Mouse (Mus musculus) macrophage (primary cell): Measurements from ENCODE around the gene Lpp. TPM values are rescaled to one million over a fixed set of nuclear protein-coding genes. Genes with fewer than 3 reads are reported as not detected.

Experiments
- H3K27ac ChIP-seq: fragments of 350-480 bp; formaldehyde crosslinking; 2 replicates; pipeline ENCODE4 v1.9.0; 2021
- H3K36me3 ChIP-seq: fragments of 350-480 bp; formaldehyde crosslinking; 2 replicates; pipeline ENCODE4 v1.9.0; 2021; ENCODE audit errors: inconsistent target
- H3K4me3 ChIP-seq: fragments of 350-480 bp; formaldehyde crosslinking; 2 replicates; pipeline ENCODE4 v1.9.0; 2021; ENCODE audit errors: inconsistent target
- H3K79me2 ChIP-seq: fragments of 350-480 bp; formaldehyde crosslinking; 2 replicates; pipeline ENCODE4 v1.9.0; 2021; ENCODE audit errors: inconsistent target
- WGBS: methylation state at CpG from one replicate; pipeline ENCODE4 v1.1.7; 2026; ENCODE audit warnings: inconsistent platforms; ENCODE audit not compliant: missing documents; 5-methylcytosine and 5-hydroxymethylcytosine counted together
- polyA plus RNA-seq: library from polyadenylated mRNA; stranded (reverse); fragments of 250-400 nt; gene quantifications from 3 replicates; pipeline ENCODE4 v1.2.4, GENCODE M21; 2018; ENCODE audit warnings: inconsistent platforms

Lpp gene
- polyA plus RNA-seq, 1 experiment from 2014 or later, result 15.6 TPM

GRCm38 (mm10) chr16:24622226-24623194 lies 229.2 kb downstream of the Lpp start:
- H3K27ac ChIP-seq, result no peak overlapping the region
- no peaks in the 10 kb centered on the region; the same call in 1 of the 2 replicates for H3K79me2 ChIP-seq
- H3K36me3 ChIP-seq, result no peaks in the 10 kb centered on the region
- H3K4me3 ChIP-seq, result no peak overlapping the region
- WGBS, result 98% methylated on average over 3 of the region's 3 CpGs

- Histone ChIP-seq H3K4me3 (no peak overlapping the region; the same call in 1 of the 2 replicates), H3K27ac (peak overlapping the region; percentile 95), H3K79me2 (no peaks in the 10 kb centered on the region; the same call in 1 of the 2 replicates), H3K36me3 (no peaks in the 10 kb centered on the region)
- WGBS, result 23% methylated on average over 5 of the region's 5 CpGs
Observed at GRCm38 (mm10) chr16:24624335-24624734, 231.0 kb downstream of the Lpp start.

GRCm38 (mm10) chr16:24625576-24625975 lies 232.3 kb downstream of the Lpp start:
- Histone ChIP-seq H3K27ac (peak overlapping the region; percentile 95), H3K4me3 (no peak overlapping the region), H3K36me3 (no peaks in the 10 kb centered on the region), H3K79me2 (no peaks in the 10 kb centered on the region; the same call in 1 of the 2 replicates)
- 0% methylated on average over 5 of the region's 5 CpGs for WGBS

GRCm38 (mm10) chr16:24628779-24629178 lies 235.5 kb downstream of the Lpp start:
- Histone ChIP-seq H3K27ac (peak overlapping the region; percentile 95), H3K4me3 (no peak overlapping the region), H3K36me3 (no peaks in the 10 kb centered on the region), H3K79me2 (no peaks in the 10 kb centered on the region; the same call in 1 of the 2 replicates)
- 92% methylated on average over 1 of the region's 1 CpGs for WGBS

- Histone ChIP-seq H3K4me3 (no peak overlapping the region), H3K36me3 (no peaks in the 10 kb centered on the region), H3K27ac (peak overlapping the region; percentile 95), H3K79me2 (no peaks in the 10 kb centered on the region; the same call in 1 of the 2 replicates)
- WGBS, result 23% methylated on average over 11 of the region's 12 CpGs
Observed at GRCm38 (mm10) chr16:24629218-24630172, 236.2 kb downstream of the Lpp start.

- Histone ChIP-seq H3K4me3 (no peak overlapping the region), H3K27ac (no peak overlapping the region), H3K79me2 (no peaks in the 10 kb centered on the region), H3K36me3 (no peaks in the 10 kb centered on the region)
- 96% methylated on average over 7 of the region's 7 CpGs for WGBS
Observed at GRCm38 (mm10) chr16:24635381-24635919, 242.1 kb downstream of the Lpp start.

GRCm38 (mm10) chr16:24636894-24637293 lies 243.6 kb downstream of the Lpp start:
- H3K4me3 ChIP-seq, result no peak overlapping the region
- peak overlapping the region; percentile 66 for H3K27ac ChIP-seq
- H3K36me3 ChIP-seq, result no peaks in the 10 kb centered on the region
- no peaks in the 10 kb centered on the region for H3K79me2 ChIP-seq
- 97% methylated on average over 2 of the region's 2 CpGs for WGBS

GRCm38 (mm10) chr16:24641003-24641797 lies 247.9 kb downstream of the Lpp start:
- 84% methylated on average over 9 of the region's 9 CpGs for WGBS
- Histone ChIP-seq H3K79me2 (no peaks in the 10 kb centered on the region), H3K27ac (no peak overlapping the region), H3K36me3 (no peaks in the 10 kb centered on the region), H3K4me3 (no peak overlapping the region)

GRCm38 (mm10) chr16:24643024-24643635 lies 249.8 kb downstream of the Lpp start:
- Histone ChIP-seq H3K4me3 (no peak overlapping the region), H3K36me3 (no peaks in the 10 kb centered on the region), H3K79me2 (no peaks in the 10 kb centered on the region), H3K27ac (no peak overlapping the region)
- 63% methylated on average over 4 of the region's 4 CpGs for WGBS

GRCm38 (mm10) chr16:24644154-24644553 lies 250.8 kb downstream of the Lpp start:
- H3K27ac ChIP-seq, result no peak overlapping the region
- H3K36me3 ChIP-seq, result no peaks in the 10 kb centered on the region
- H3K4me3 ChIP-seq, result no peak overlapping the region
- no peaks in the 10 kb centered on the region for H3K79me2 ChIP-seq
- 97% methylated on average over 8 of the region's 8 CpGs for WGBS

- Histone ChIP-seq H3K79me2 (no peaks in the 10 kb centered on the region), H3K27ac (no peak overlapping the region), H3K4me3 (no peak overlapping the region), H3K36me3 (no peaks in the 10 kb centered on the region)
- WGBS, result 100% methylated on average over 4 of the region's 4 CpGs
Observed at GRCm38 (mm10) chr16:24644760-24645406, 251.6 kb downstream of the Lpp start.

GRCm38 (mm10) chr16:24645906-24646603 lies 252.7 kb downstream of the Lpp start:
- WGBS, result 90% methylated on average over 6 of the region's 6 CpGs
- H3K79me2 ChIP-seq, result no peaks in the 10 kb centered on the region
- H3K27ac ChIP-seq, result no peak overlapping the region
- H3K4me3 ChIP-seq, result no peak overlapping the region
- no peaks in the 10 kb centered on the region for H3K36me3 ChIP-seq
